Mouse (Mus musculus): ENCODE measurements around the gene Tle3. TPM values are rescaled to one million over a fixed set of nuclear protein-coding genes. Genes with fewer than 3 reads are reported as not detected.
A peak's percentile ranks its signal among the peaks of the same experiment; 100 is the strongest.

Gene Tle3
- total RNA-seq, 2 experiments from 2014 or later: 12.5 to 14.2 TPM

DNA sequence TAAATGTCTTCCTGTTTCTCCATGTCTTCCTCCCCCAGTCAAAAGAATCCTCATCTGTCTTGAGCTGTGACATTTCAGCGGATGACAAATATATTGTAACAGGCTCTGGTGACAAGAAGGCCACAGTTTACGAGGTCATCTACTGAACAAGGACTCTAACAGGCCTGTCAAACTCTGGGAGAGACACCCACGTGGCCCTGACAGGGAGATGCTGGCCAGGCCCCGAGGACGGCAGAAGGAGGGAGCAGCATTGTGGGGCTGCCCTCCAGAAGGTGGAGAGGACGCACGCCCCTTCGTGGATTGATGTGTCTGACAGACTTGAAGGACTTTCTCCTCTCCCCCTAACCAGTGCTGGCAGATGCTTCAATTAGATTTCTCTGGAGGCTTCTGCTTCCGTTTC is 44.4 kb downstream of the Tle3 start:
- intact Hi-C loops (cut with DNase I; ENCODE audit: low total_unique reads): no loop called here
- DNase-seq: no peak

GRCm38 (mm10) chr9:61421626-61422025 is 49.5 kb downstream of the Tle3 start:
- intact Hi-C loops (cut with DNase I; ENCODE audit: low total_unique reads): no loop called here
- no peak for DNase-seq

DNA sequence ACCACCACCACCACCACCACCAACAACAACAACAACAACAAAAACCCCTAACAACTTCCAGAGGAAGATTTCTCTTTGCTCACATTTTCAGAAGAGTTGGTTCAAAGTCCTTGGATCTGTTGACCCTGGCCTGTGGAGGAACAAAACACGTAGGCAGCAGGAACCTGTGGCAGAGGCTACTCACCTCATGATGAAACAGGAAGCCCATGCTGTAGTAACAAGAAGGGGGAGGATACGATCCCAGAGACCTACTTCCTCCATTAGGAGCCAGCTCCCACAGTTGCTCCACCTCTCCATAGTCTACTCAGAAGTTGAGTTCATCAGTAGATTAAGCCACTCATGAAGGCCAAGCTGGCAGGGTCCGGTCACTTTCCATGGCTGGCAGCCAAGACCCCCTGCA is 52.1 kb downstream of the Tle3 start:
- intact Hi-C loops (cut with DNase I; ENCODE audit: low total_unique reads): no loop called here
- no peak for DNase-seq

DNA sequence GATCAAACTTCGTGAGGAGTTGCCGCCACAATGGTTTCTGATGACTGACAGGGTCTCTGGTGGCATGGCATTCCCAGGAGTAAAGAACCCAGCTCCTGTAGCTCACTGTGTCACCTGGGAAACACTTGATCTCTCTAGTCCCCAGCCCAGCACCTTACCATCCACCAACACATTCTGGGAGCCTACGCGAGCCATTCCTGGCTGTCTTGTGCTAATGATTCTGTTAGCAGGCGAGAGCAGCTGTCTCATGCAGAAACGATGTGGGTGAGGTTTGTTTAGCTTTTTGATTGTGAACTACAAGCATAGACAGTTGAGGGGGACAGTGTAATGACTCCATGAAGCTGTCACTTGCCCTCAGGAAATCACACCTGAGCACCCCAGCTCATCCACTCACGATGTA is 54.3 kb downstream of the Tle3 start:
- no peak for DNase-seq
- intact Hi-C loops (cut with DNase I; ENCODE audit: low total_unique reads): no loop called here

GRCm38 (mm10) chr9:61427051-61427450 is 54.9 kb downstream of the Tle3 start:
- DNase-seq: no peak
- intact Hi-C loops (cut with DNase I; ENCODE audit: low total_unique reads): no loop called here

DNA sequence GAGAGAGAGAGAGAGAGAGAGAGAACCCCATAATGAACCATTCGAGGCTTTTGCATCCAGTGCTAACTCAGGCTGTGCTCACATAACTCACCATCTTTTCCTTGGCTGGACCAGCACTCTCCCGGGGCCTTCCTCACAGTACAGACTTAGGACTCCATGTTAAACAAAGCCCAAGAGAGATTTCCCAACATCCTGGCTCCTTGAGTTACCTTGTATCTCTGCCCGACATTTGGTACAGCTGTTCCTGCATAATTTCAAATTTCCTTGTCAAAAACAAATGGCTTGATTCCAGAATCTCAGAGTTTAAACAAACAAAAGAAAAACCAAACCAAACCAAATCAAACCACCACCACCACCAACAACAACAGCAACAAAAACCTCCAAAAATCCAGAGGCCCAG is 55.7 kb downstream of the Tle3 start:
- intact Hi-C loops (cut with DNase I; ENCODE audit: low total_unique reads): no loop called here
- no peak for DNase-seq

GRCm38 (mm10) chr9:61431830-61432229 is 59.7 kb downstream of the Tle3 start:
- intact Hi-C loops (cut with DNase I; ENCODE audit: low total_unique reads): no loop called here
- no peak for DNase-seq

- DNase-seq: no peak
- intact Hi-C loops (cut with DNase I; ENCODE audit: low total_unique reads): no loop called here
Measured at GRCm38 (mm10) chr9:61433206-61433605, 61.0 kb downstream of the Tle3 start.

GRCm38 (mm10) chr9:61434062-61434461 is 61.9 kb downstream of the Tle3 start:
- intact Hi-C loops (cut with DNase I; ENCODE audit: low total_unique reads): no loop called here
- DNase-seq: peak; percentile 42

DNA sequence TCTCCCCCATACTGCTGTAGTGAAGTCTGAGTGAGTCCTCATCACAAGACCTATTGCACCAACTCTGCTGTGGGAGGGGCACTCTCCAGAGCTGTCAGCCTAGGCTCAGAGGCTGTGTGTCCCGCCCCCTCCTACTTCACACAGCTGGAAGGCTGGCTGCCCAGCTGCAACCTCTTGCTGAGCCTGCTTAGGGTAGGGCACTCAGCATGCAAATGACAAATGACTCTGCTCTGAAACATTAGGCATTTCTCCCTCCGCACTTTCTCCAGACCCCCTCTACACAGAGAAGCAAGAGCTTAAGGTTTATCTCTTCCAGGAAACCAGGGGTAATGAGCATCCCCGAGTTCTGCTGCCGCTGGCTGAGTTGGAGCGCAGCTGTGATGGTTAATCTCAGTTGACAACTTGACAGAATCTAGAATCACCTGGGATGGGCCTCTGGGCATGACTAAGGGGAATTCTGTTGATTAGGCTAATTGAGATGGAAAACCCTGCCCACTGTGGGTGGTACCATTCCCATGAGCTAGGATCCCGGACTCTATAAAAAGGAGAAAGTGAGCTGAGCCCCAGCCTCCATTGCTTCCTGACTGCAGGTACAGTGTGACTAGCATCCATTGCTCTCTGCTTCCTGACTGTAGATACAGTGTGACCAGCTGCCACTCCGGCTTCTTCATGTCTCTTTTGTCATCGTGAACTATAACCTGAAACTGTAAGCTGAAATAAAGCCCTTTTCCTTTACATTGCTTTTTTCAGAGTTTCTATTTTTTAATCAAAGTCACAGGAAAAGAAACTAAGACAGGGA is 63.2 kb downstream of the Tle3 start:
- intact Hi-C loops (cut with DNase I; ENCODE audit: low total_unique reads): no loop called here
- DNase-seq: peak; percentile 71

DNA sequence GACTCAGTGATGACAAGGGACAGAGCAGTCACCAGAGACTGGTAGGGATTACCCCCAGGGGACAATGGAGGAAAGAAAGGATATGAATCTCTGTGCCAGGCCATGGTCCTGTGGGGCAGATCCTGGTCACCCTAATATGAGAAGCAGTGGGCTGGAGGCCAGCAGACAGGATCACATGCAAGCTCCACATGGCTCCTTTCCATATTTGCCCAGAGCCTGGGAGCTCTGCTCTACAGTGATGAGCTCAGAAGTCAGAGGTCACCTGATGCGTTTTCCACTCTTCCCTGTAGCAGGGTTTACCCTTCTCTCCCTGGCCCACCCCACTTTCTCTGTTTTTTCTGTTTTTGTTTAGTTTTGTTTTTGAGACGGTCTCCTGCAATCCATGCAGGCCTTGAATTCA is 63.9 kb downstream of the Tle3 start:
- intact Hi-C loops (cut with DNase I; ENCODE audit: low total_unique reads): no loop called here
- DNase-seq: peak; percentile 41

DNA sequence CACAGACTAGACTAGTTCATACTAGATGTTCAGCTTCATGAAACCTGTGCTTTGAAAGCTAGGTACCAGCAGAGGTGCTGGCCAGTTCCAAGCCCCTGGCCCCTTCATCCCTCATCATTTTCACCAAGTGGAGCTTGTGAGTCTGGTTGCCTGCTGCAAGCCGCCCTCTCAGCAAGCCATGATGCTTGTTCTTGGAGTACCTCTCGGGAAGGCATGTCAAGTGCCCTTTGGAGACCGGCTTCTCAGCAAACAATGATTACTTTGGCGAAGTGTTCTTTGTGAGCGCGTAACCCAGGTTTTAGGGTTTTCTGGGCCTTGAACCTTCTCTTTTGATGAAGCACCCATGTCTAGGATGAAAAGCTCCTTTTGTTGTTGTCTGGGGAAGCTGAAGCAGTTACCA is 64.6 kb downstream of the Tle3 start:
- no peak for DNase-seq
- intact Hi-C loops (cut with DNase I; ENCODE audit: low total_unique reads): no loop called here

GRCm38 (mm10) chr9:61439092-61439491 is 66.9 kb downstream of the Tle3 start:
- intact Hi-C loops (cut with DNase I; ENCODE audit: low total_unique reads): no loop called here
- DNase-seq: peak; percentile 63

- intact Hi-C loops (cut with DNase I; ENCODE audit: low total_unique reads): no loop called here
- no peak for DNase-seq
Measured at GRCm38 (mm10) chr9:61439979-61440378, 67.8 kb downstream of the Tle3 start.

DNA sequence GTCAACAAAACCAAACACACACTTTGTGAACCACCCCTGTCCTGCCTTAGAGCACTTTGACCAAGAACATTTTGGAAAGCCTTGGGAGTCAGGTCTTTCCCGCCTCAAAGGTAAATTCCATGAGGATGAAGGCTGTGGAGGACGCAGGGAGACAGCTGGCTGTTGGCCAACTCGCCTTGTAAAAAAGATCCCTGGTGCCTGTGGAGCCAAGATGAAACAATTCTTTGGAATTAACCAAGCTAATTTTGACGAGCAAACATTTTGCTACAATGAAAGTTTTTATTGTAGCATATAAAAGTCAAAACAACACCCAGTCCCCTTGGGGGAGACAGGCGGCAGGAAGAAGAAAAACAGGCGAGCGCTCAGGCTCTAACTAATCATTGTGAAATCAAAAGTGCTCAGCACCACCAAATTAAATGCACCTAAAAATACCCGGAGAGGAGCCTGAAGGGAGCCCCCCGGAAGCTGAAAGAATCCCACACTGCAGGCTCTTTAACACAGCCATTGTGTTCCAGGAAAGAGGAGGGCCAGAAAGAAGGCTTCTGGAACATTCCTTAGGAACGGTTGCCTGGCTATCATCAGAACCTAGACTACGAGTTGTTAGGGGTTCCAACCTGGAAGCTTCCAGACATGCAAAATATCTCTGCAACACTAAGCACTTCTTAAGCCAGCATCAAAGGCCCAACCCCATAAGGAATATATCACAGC is 69.2 kb downstream of the Tle3 start:
- intact Hi-C loops (cut with DNase I; ENCODE audit: low total_unique reads): no loop called here
- no peak for DNase-seq

DNA sequence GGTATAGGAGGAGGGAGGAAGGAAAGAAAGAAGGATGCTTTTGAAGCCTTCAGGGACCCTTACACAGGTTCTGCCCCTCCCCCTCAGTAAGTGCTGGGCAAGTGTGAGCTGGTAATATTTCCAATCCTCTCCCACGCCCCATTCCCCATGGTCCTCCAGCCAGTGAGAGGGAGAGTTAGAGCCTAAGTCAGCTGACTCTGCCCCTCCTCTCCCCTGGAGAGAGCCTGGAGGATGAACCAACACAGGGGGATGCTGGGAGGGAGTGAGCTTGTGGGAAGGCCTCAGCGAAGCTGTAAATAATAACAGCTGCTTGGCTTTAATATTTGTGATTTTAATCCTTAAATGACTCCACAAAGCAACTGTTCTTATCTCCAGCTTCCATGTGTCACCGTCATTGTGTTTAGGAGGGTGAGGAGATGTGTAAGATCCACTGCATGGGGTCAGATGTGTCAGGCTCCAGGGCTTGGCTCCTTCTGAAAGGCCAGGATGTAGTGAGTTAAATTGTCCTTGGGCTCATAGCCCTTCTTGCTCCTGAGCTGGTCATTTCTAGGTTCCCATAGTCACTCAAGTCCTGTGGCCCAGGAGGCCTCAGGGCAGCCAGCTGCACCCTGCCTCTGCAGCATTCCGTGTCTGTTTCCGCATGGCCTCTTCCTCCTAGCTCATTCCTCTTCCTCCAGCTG is 70.9 kb downstream of the Tle3 start:
- peak; percentile 53 for DNase-seq

DNA sequence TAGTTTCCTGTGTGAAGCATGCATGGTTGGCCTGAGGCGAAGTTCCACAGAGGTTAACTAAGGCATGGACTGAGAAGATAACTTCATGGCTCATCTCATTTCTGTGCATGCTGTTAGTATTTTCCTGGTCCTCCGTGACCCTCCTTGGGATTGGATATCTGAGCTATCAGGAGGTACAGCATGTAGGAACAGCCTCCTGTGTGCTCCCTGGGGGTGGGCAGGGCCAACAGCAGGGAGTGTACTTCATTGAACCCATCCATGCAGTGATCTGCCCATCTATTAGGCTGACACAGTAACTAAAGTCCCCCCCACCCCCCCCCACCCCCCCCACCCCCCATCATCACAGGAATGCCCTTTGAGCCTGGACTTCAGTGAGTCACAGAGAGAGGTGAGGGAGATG is 73.0 kb downstream of the Tle3 start:
- no peak for DNase-seq
- intact Hi-C loops (cut with DNase I; ENCODE audit: low total_unique reads): no loop called here

More for the DNA sequence above, 70.9 kb downstream of the Tle3 start:
- intact Hi-C loops (cut with DNase I; ENCODE audit: low total_unique reads): no loop called here

- intact Hi-C loops (cut with DNase I; ENCODE audit: low total_unique reads): no loop called here
- DNase-seq: peak; percentile 41
Measured at GRCm38 (mm10) chr9:61445711-61446222, 73.6 kb downstream of the Tle3 start.

GRCm38 (mm10) chr9:61446965-61447364 is 74.8 kb downstream of the Tle3 start:
- intact Hi-C loops (cut with DNase I; ENCODE audit: low total_unique reads): no loop called here
- no peak for DNase-seq

DNA sequence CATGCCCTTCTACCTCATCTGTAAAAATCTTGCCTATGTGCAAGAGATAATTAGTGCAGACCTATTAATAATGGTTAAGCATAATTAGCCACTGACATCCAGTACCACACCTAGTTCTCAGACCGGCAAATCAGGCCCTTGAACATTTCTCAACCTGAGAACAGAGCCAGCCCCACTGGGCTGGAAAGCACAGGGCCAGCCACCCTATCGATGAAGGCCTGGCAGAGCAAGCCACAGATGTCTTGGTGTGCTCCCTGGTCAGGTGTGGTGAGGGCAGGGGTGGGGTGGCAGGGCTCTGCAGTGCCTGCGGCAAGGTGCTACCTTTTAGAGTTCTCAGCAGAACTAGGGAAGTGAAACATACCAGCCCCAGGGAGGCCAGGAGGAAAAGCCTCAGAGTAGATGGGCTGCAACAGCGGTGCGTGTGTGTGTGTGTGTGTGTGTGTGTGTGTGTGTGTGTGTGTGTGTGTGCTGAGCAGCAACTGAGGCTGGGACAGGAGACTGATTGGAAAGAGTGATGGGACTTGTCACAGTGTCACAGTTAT is 77.3 kb downstream of the Tle3 start:
- DNase-seq: no peak
- intact Hi-C loops (cut with DNase I; ENCODE audit: low total_unique reads): no loop called here
